Mouse (Mus musculus) bone marrow, adult 2 months (tissue): ENCODE results near the gene Prkca.

Source experiments
- CTCF ChIP-seq: fragments of 200-500 bp; IDR thresholded peaks from 2 replicates; pipeline ENCODE4 v1.5.1; 2011; ENCODE audit warnings: low read length, control low read depth; ENCODE audit not compliant: control insufficient read depth, insufficient read depth
- POLR2A ChIP-seq: fragments of 200-500 bp; IDR thresholded peaks from 2 replicates; pipeline ENCODE4 v1.6.1; 2011; ENCODE audit warnings: low read depth, mild to moderate bottlenecking, control low read depth, low read length, borderline replicate concordance; ENCODE audit not compliant: control insufficient read depth

- TF ChIP-seq POLR2A (no peak), CTCF (no peak)
Observed at GRCm38 (mm10) chr11:107983883-107984282, 359.8 kb downstream of the Prkca start.
